Mouse (Mus musculus) gastrocnemius, adult 2 months (tissue): ENCODE results near the gene Vwa2. TPM values are rescaled to one million over a fixed set of nuclear protein-coding genes. Genes with fewer than 3 reads are reported as not detected.

Experiments
- DNase-seq: peaks from one replicate; pipeline ENCODE4 v3.0.0; 2022
- H3K27ac ChIP-seq: fragments of 200-600 bp; 2 replicates; pipeline ENCODE4 v1.8.1; 2022; ENCODE audit warnings: mild to moderate bottlenecking
- H3K4me3 ChIP-seq: fragments of 200-600 bp; 2 replicates; pipeline ENCODE4 v1.8.1; 2022; ENCODE audit warnings: mild to moderate bottlenecking, moderate library complexity
- CTCF ChIP-seq: fragments of 200-600 bp; IDR thresholded peaks from 2 replicates; pipeline ENCODE4 v1.8.1; 2022; ENCODE audit warnings: antibody characterized with exemption, mild to moderate bottlenecking, moderate library complexity
- intact Hi-C: fragments of 180-260 bp; cut with DNase I; formaldehyde crosslinking; loops from one replicate; pipeline ENCODE4 v1.15.1; 2025
- total RNA-seq, 2 experiments: library from RNA; stranded (reverse); gene quantifications; 2 replicates each; pipeline ENCODE4 v1.2.3; 2021

Gene Vwa2
- total RNA-seq, 2 experiments from 2014 or later = not detected

- no peak for DNase-seq
- peak overlapping the region; percentile 43 for H3K27ac ChIP-seq
- no peak for TF ChIP-seq CTCF
- intact Hi-C loops = no loop called here
- no peak overlapping the region for H3K4me3 ChIP-seq
Observed at GRCm38 (mm10) chr19:56944211-56944610, 70.2 kb downstream of the Vwa2 start.

GRCm38 (mm10) chr19:56944826-56945225 is 70.8 kb downstream of the Vwa2 start:
- H3K4me3 ChIP-seq = no peak overlapping the region
- DNase-seq = no peak
- H3K27ac ChIP-seq = no peak overlapping the region
- intact Hi-C loops = no loop called here
- TF ChIP-seq CTCF = no peak

- TF ChIP-seq CTCF = no peak
- no peak overlapping the region for H3K4me3 ChIP-seq
- DNase-seq = no peak
- no peak overlapping the region for H3K27ac ChIP-seq
- intact Hi-C loops = no loop called here
Observed at GRCm38 (mm10) chr19:56945621-56946020, 71.6 kb downstream of the Vwa2 start.

GRCm38 (mm10) chr19:56946277-56946676 is 72.2 kb downstream of the Vwa2 start:
- no peak overlapping the region for H3K27ac ChIP-seq
- TF ChIP-seq CTCF = no peak
- H3K4me3 ChIP-seq = no peak overlapping the region
- intact Hi-C loops = no loop called here
- no peak for DNase-seq

GRCm38 (mm10) chr19:56946727-56947126 is 72.7 kb downstream of the Vwa2 start:
- H3K4me3 ChIP-seq = no peak overlapping the region
- intact Hi-C loops = no loop called here
- H3K27ac ChIP-seq = no peak overlapping the region
- no peak for TF ChIP-seq CTCF
- no peak for DNase-seq

- no peak overlapping the region for H3K27ac ChIP-seq
- no peak for DNase-seq
- no peak overlapping the region for H3K4me3 ChIP-seq
- TF ChIP-seq CTCF = no peak
- intact Hi-C loops = no loop called here
Observed at GRCm38 (mm10) chr19:56947971-56948610, 74.0 kb downstream of the Vwa2 start.

- H3K4me3 ChIP-seq = no peak overlapping the region
- no peak for DNase-seq
- intact Hi-C loops = no loop called here
- no peak for TF ChIP-seq CTCF
- no peak overlapping the region for H3K27ac ChIP-seq
Observed at GRCm38 (mm10) chr19:56949868-56950267, 75.8 kb downstream of the Vwa2 start.

GRCm38 (mm10) chr19:56950818-56951217 is 76.8 kb downstream of the Vwa2 start:
- no peak overlapping the region for H3K4me3 ChIP-seq
- intact Hi-C loops = no loop called here
- TF ChIP-seq CTCF = no peak
- DNase-seq = no peak
- no peak overlapping the region for H3K27ac ChIP-seq

GRCm38 (mm10) chr19:56953856-56954255 is 79.8 kb downstream of the Vwa2 start:
- TF ChIP-seq CTCF = no peak
- DNase-seq = no peak
- H3K27ac ChIP-seq = no peak overlapping the region; the same call in 1 of the 2 replicates
- H3K4me3 ChIP-seq = no peak overlapping the region
- intact Hi-C loops = no loop called here

GRCm38 (mm10) chr19:56954857-56955256 is 80.8 kb downstream of the Vwa2 start:
- no peak for DNase-seq
- no peak overlapping the region for H3K27ac ChIP-seq
- intact Hi-C loops = no loop called here
- H3K4me3 ChIP-seq = no peak overlapping the region
- no peak for TF ChIP-seq CTCF

- no peak overlapping the region; the same call in 1 of the 2 replicates for H3K27ac ChIP-seq
- intact Hi-C loops = no loop called here
- H3K4me3 ChIP-seq = no peak overlapping the region
- DNase-seq = no peak
- TF ChIP-seq CTCF = no peak
Observed at GRCm38 (mm10) chr19:56955568-56956513, 81.8 kb downstream of the Vwa2 start.

GRCm38 (mm10) chr19:56958011-56958410 is 84.0 kb downstream of the Vwa2 start:
- no peak for DNase-seq
- TF ChIP-seq CTCF = no peak
- Histone ChIP-seq H3K4me3 (no peak overlapping the region), H3K27ac (no peak overlapping the region)
- intact Hi-C loops = no loop called here

- no peak for TF ChIP-seq CTCF
- H3K4me3 ChIP-seq = no peak overlapping the region
- intact Hi-C loops = no loop called here
- H3K27ac ChIP-seq = no peak overlapping the region
- DNase-seq = no peak
Observed at GRCm38 (mm10) chr19:56958582-56959021, 84.6 kb downstream of the Vwa2 start.
